Mouse (Mus musculus) granulocyte monocyte progenitor cell, adult 5-6 weeks (primary cell): Measurements from ENCODE around the gene Tmem91. TPM values are rescaled to one million over a fixed set of nuclear protein-coding genes. Genes with fewer than 3 reads are reported as not detected.
"Not testable (repeated sequence)": the region's sequence is repeated elsewhere in the genome, so short reads cannot be mapped to it uniquely, and the experiment has no call there.

Experiments used
- ATAC-seq: replicated peaks from 2 replicates; pipeline ENCODE4 v1.8.0; 2016; ENCODE audit warnings: mild to moderate bottlenecking, moderate TSS enrichment, inconsistent platforms; ENCODE audit not compliant: poor library complexity, severe bottlenecking
- total RNA-seq, 2 experiments: library from RNA; stranded (forward) in 1 of 2; stranded (reverse) in 1 of 2; fragments of 200-712, 200-1000 nt in 1 of 2; fragments of >200 nt in 1 of 2; fragmentation: Nextera tagmentation in 1 of 2; gene quantifications; 2 replicates each; pipeline ENCODE4 v1.2.3; 2014 to 2017

Tmem91 gene
- total RNA-seq (2014; fragmentation: Nextera tagmentation) (0.75 and 1.5 TPM in 2 replicates), total RNA-seq (2017) (not detected in 2 replicates)

GRCm38 (mm10) chr7:25674719-25675300 is at the start of gene Tmem91:
Gene Tmem91, minus strand, starts transcription at chr7:25675166.
- peak; percentile 22 for ATAC-seq

GRCm38 (mm10) chr7:25721776-25722175 is 46.8 kb upstream of the Tmem91 start:
- not testable (repeated sequence) for ATAC-seq

GRCm38 (mm10) chr7:25720760-25721159 is 45.8 kb upstream of the Tmem91 start:
- ATAC-seq, result no peak

- ATAC-seq, result peak; percentile 26
These were observed 45.0 kb upstream of the Tmem91 start for GRCm38 (mm10) chr7:25719761-25720610.

GRCm38 (mm10) chr7:25718788-25719417 is 43.9 kb upstream of the Tmem91 start, which contains the start of gene Ccdc97:
Gene Ccdc97, minus strand, starts transcription at chr7:25719088.
- ATAC-seq, result peak; percentile 82

GRCm38 (mm10) chr7:25717478-25717877 is 42.5 kb upstream of the Tmem91 start:
- no peak for ATAC-seq

- no peak for ATAC-seq
These were observed 40.8 kb upstream of the Tmem91 start for GRCm38 (mm10) chr7:25715731-25716271.

GRCm38 (mm10) chr7:25714581-25714980 is 39.6 kb upstream of the Tmem91 start:
- ATAC-seq, result no peak

- ATAC-seq, result no peak
These were observed 37.8 kb upstream of the Tmem91 start for GRCm38 (mm10) chr7:25712801-25713200.

- ATAC-seq, result peak; percentile 60
These were observed 36.8 kb upstream of the Tmem91 start for GRCm38 (mm10) chr7:25711731-25712197.

- no peak for ATAC-seq
These were observed 36.2 kb upstream of the Tmem91 start for GRCm38 (mm10) chr7:25711165-25711564.

GRCm38 (mm10) chr7:25710519-25711130 is 35.7 kb upstream of the Tmem91 start:
- no peak for ATAC-seq

GRCm38 (mm10) chr7:25709961-25710360 is 35.0 kb upstream of the Tmem91 start:
- ATAC-seq, result no peak

GRCm38 (mm10) chr7:25707581-25708292 is 32.8 kb upstream of the Tmem91 start:
- peak; percentile 21 for ATAC-seq

GRCm38 (mm10) chr7:25706578-25707170 is 31.7 kb upstream of the Tmem91 start:
- ATAC-seq, result peak; percentile 62

- peak; percentile 11 for ATAC-seq
These were observed 30.9 kb upstream of the Tmem91 start for GRCm38 (mm10) chr7:25705801-25706251.

- ATAC-seq, result no peak
These were observed 29.9 kb upstream of the Tmem91 start for GRCm38 (mm10) chr7:25704716-25705364.

- ATAC-seq, result no peak
These were observed 29.0 kb upstream of the Tmem91 start for GRCm38 (mm10) chr7:25703793-25704494.
